Mouse (Mus musculus) limb, embryonic 10.5 days (tissue): ENCODE data around the gene Gm21976. TPM values are rescaled to one million over a fixed set of nuclear protein-coding genes. Genes with fewer than 3 reads are reported as not detected.

Experiments
- DNase-seq: peaks from one replicate; pipeline ENCODE4 v3.0.0-alpha.2; 2017; ENCODE audit warnings: low spot score
- H3K27ac ChIP-seq: fragments of 300-500 bp; sonication (generic); 2 replicates; pipeline ENCODE4 v1.5.1; 2016; ENCODE audit warnings: mild to moderate bottlenecking
- H3K27me3 ChIP-seq: fragments of 300-500 bp; sonication (generic); 2 replicates; pipeline ENCODE4 v1.6.1; 2016; ENCODE audit warnings: low read depth, mild to moderate bottlenecking; ENCODE audit not compliant: poor library complexity, severe bottlenecking
- H3K36me3 ChIP-seq: fragments of 300-500 bp; sonication (generic); 2 replicates; pipeline ENCODE4 v1.6.1; 2016; ENCODE audit warnings: mild to moderate bottlenecking, moderate library complexity
- H3K4me1 ChIP-seq: fragments of 300-500 bp; sonication (generic); 2 replicates; pipeline ENCODE4 v1.6.1; 2016
- H3K4me3 ChIP-seq: fragments of 300-500 bp; sonication (generic); 2 replicates; pipeline ENCODE4 v1.5.1; 2016; ENCODE audit warnings: mild to moderate bottlenecking, moderate library complexity
- H3K9me3 ChIP-seq: fragments of 300-500 bp; sonication (generic); replicated peaks from 2 replicates; pipeline ENCODE4 v1.6.1; 2016; ENCODE audit warnings: mild to moderate bottlenecking
- WGBS: fragments of 180-500 bp; shearing (Covaris S2); methylation state at CpG from one replicate; pipeline ENCODE4 v1.1.7; 2016; 5-methylcytosine and 5-hydroxymethylcytosine counted together
- polyA plus RNA-seq: library from polyadenylated mRNA; unstranded; fragments of >200 nt; fragmentation: Nextera tagmentation; extraction: Ambion mirVana; gene quantifications from 2 replicates; pipeline ENCODE4 v1.2.1, GENCODE M21; 2016

Gm21976 gene
- polyA plus RNA-seq, 1 experiment from 2014 or later, result not detected

DNA sequence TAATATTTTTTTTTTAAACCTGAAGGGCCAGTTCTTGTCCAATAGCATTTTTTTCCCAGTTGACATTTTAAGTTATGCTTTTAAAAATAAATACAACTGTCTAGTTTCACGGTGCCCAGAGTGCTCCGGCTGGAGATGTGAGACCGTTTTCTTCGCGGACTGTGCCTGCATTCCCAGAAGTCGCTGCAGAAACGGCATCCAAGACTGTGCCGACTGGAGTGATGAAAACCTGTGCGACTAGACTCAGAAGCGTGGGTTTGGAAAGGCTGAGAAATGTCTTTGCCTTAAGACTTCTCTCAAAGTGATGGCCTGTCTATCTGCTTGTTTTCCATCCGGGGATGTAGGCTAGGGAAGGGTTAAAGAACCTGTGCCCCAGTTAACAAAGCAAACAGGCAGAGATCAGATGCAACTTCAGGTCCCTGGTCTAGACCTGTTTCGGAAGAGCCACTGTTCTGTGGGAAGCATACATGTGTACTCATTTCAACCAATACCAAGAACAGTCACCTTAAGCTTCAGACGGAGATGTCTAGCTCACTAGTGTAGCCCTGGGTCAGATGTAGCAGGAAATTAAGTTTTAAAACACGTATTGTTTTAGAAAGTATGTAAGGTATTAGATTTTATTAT lies 27.3 kb downstream of the Gm21976 start:
- no peak for DNase-seq
- Histone ChIP-seq H3K9me3 (no peaks in the 10 kb centered on the region), H3K27me3 (no peaks in the 10 kb centered on the region), H3K36me3 (peaks cover 46% of the 10 kb centered on the region), H3K4me3 (no peak overlapping the region), H3K27ac (no peak overlapping the region), H3K4me1 (no peaks in the 10 kb centered on the region)
- WGBS, result 63% methylated on average over 14 of the region's 14 CpGs

- Histone ChIP-seq H3K4me3 (no peak overlapping the region), H3K27ac (no peak overlapping the region), H3K9me3 (no peaks in the 10 kb centered on the region), H3K4me1 (no peaks in the 10 kb centered on the region), H3K36me3 (peaks cover 57% of the 10 kb centered on the region), H3K27me3 (no peaks in the 10 kb centered on the region)
- 88% methylated on average over 5 of the region's 5 CpGs for WGBS
- DNase-seq, result no peak
Measured at GRCm38 (mm10) chr13:98308004-98308403, 28.3 kb downstream of the Gm21976 start.

- Histone ChIP-seq H3K36me3 (peaks cover 64% of the 10 kb centered on the region), H3K9me3 (no peaks in the 10 kb centered on the region), H3K27ac (no peak overlapping the region), H3K4me1 (no peaks in the 10 kb centered on the region), H3K27me3 (no peaks in the 10 kb centered on the region), H3K4me3 (no peak overlapping the region)
- 81% methylated on average over 4 of the region's 4 CpGs for WGBS
- DNase-seq, result no peak
Measured at GRCm38 (mm10) chr13:98308724-98309123, 29.0 kb downstream of the Gm21976 start.

DNA sequence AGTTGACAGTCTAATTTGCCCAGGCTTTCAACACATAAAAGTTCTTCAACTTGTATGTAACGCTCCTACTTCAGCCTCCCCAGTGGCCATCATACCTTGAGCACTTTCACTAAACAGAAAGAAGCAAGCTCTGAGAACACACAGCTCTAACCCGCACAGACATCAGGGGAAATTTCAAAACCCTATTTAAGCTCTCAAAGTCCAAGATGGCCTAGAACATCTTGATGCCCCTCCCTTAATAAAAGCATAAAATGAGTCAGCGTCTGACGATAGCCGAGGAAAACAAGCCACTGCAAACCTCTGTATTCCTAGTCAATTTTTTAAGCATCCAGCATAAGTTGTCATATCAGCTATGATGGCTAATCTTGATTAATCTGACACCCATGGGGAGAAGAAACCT lies 31.9 kb downstream of the Gm21976 start:
- Histone ChIP-seq H3K4me3 (no peak overlapping the region), H3K36me3 (peaks cover 80% of the 10 kb centered on the region), H3K4me1 (peaks cover 12% of the 10 kb centered on the region), H3K27ac (no peak overlapping the region), H3K9me3 (no peaks in the 10 kb centered on the region), H3K27me3 (no peaks in the 10 kb centered on the region)
- 95% methylated on average over 5 of the region's 5 CpGs for WGBS
- DNase-seq, result no peak

DNA sequence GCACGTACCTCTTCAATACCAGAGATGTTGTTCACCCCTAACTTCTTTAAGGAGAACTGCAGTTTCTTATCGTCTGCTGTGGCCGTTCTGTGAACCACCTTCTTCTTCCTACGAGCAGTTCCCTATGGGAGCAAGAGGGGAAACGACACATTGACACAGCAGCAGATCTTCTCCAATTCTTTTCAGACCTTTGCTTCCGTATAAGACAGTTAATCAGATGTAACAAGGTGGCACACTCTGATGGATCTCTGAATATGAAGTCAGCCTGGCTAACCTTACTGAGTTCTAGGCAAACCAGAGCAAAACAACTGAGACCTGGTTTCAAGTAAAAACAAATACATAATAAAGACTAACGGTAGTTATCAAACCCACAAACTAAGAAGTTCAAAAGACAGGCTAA lies 33.9 kb downstream of the Gm21976 start:
- DNase-seq, result no peak
- Histone ChIP-seq H3K9me3 (no peaks in the 10 kb centered on the region), H3K27me3 (no peaks in the 10 kb centered on the region), H3K36me3 (peaks cover 65% of the 10 kb centered on the region), H3K4me1 (peaks cover 18% of the 10 kb centered on the region), H3K27ac (no peak overlapping the region), H3K4me3 (no peak overlapping the region)
- 88% methylated on average over 7 of the region's 7 CpGs for WGBS

DNA sequence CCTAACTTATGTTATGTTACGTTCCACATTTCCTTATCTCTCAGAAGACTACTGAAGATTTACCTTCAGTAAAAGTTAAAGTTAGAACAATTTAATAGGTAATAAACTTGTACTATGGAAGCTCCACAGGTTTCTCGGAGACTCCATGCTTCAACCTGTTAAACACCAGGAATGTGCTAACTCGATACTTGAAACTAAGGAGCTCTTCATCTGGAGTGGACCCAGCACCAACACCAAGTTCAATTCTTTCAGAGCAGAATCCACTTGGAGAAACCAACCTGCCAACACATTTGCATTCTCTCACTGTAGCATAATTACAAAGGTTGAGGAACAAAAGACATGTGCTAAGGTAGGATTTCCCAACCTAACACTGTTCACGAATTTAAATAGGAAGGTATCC lies 35.4 kb downstream of the Gm21976 start:
- H3K9me3 ChIP-seq, result no peaks in the 10 kb centered on the region
- peaks cover 18% of the 10 kb centered on the region for H3K4me1 ChIP-seq
- peak overlapping the region; percentile 100 for H3K4me3 ChIP-seq
- H3K27me3 ChIP-seq, result no peaks in the 10 kb centered on the region
- DNase-seq, result no peak
- 84% methylated on average over 4 of the region's 4 CpGs for WGBS
- peaks cover 52% of the 10 kb centered on the region for H3K36me3 ChIP-seq
- H3K27ac ChIP-seq, result no peak overlapping the region

DNA sequence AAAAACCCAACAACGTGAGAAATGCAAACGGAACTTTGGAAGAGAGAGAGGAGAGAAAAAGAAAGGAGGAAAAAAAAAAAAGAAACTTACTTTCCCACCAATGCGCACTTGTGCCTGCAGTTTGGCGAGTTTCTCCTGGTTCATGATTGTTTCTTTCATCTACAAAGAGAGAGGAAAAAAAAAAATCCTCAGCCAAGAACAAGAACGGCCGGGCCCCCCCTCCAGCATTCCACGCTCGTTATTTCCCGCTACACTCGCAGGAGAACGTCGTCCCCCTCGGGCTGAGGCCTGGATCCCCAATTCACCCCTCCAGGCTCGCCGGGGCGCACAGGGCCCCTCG lies 36.4 kb downstream of the Gm21976 start:
- peaks cover 42% of the 10 kb centered on the region for H3K36me3 ChIP-seq
- no peaks in the 10 kb centered on the region for H3K27me3 ChIP-seq
- peak overlapping the region; percentile 98 for H3K27ac ChIP-seq
- peaks cover 18% of the 10 kb centered on the region for H3K4me1 ChIP-seq
- H3K9me3 ChIP-seq, result no peaks in the 10 kb centered on the region
- H3K4me3 ChIP-seq, result peak overlapping the region; percentile 100
- under 1% methylated on average over 17 of the region's 17 CpGs for WGBS
- no peak for DNase-seq

- peaks cover 18% of the 10 kb centered on the region for H3K4me1 ChIP-seq
- no peaks in the 10 kb centered on the region for H3K27me3 ChIP-seq
- H3K27ac ChIP-seq, result peak within 1 kb of the TSS; percentile 98
- WGBS, result under 1% methylated on average over 90 of the region's 90 CpGs
- no peaks in the 10 kb centered on the region for H3K9me3 ChIP-seq
- peak; percentile 98 for DNase-seq
- peaks cover 36% of the 10 kb centered on the region for H3K36me3 ChIP-seq
- H3K4me3 ChIP-seq, result peak within 1 kb of the TSS; percentile 100
Measured at GRCm38 (mm10) chr13:98316480-98317245, 37.0 kb downstream of the Gm21976 start, which contains the start of gene Btf3. Gene Btf3, minus strand, starts transcription at chr13:98317006.

- WGBS, result 6% methylated on average over 16 of the region's 16 CpGs
- H3K27me3 ChIP-seq, result no peaks in the 10 kb centered on the region
- DNase-seq, result no peak
- H3K4me1 ChIP-seq, result peaks cover 18% of the 10 kb centered on the region
- peak overlapping the region; percentile 100 for H3K4me3 ChIP-seq
- H3K36me3 ChIP-seq, result peaks cover 30% of the 10 kb centered on the region
- no peaks in the 10 kb centered on the region for H3K9me3 ChIP-seq
- peak overlapping the region; percentile 98 for H3K27ac ChIP-seq
Measured at GRCm38 (mm10) chr13:98317246-98317677, 37.6 kb downstream of the Gm21976 start.

DNA sequence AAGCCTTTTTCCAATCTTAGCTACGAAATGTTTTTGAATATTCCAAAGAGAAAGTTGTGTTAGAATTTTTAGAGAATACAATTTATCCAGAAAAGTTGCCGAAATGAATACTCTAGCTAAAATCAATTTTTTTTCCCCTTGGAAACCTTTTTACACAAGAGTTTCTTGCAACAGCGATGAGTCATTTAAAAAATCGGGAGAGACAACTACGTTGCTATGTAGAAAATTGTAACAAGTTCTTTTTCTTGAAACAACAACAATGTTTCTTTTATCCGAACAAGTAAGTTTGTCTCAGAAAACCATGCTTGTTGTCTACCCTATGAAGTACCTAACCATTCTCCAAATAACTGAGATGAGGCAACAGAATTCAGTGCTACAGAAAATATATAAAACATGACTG lies 38.2 kb downstream of the Gm21976 start:
- Histone ChIP-seq H3K4me3 (peak overlapping the region; percentile 100; the same call in 1 of the 2 replicates), H3K27me3 (no peaks in the 10 kb centered on the region), H3K9me3 (no peaks in the 10 kb centered on the region), H3K36me3 (peaks cover 24% of the 10 kb centered on the region), H3K27ac (no peak overlapping the region), H3K4me1 (peaks cover 18% of the 10 kb centered on the region)
- no peak for DNase-seq
- 94% methylated on average over 6 of the region's 6 CpGs for WGBS

GRCm38 (mm10) chr13:98325034-98325433 lies 45.3 kb downstream of the Gm21976 start:
- no peak overlapping the region for H3K4me3 ChIP-seq
- DNase-seq, result no peak
- no peaks in the 10 kb centered on the region for H3K27me3 ChIP-seq
- WGBS, result 59% methylated on average over 11 of the region's 11 CpGs
- no peak overlapping the region for H3K27ac ChIP-seq
- peaks cover 7% of the 10 kb centered on the region for H3K4me1 ChIP-seq
- H3K9me3 ChIP-seq, result no peaks in the 10 kb centered on the region
- no peaks in the 10 kb centered on the region for H3K36me3 ChIP-seq

- H3K4me3 ChIP-seq, result no peak overlapping the region
- WGBS, result 53% methylated on average over 2 of the region's 2 CpGs
- H3K27ac ChIP-seq, result no peak overlapping the region
- H3K9me3 ChIP-seq, result no peaks in the 10 kb centered on the region
- no peaks in the 10 kb centered on the region for H3K4me1 ChIP-seq
- no peaks in the 10 kb centered on the region for H3K27me3 ChIP-seq
- peak; percentile 40 for DNase-seq
- no peaks in the 10 kb centered on the region for H3K36me3 ChIP-seq
Measured at GRCm38 (mm10) chr13:98332106-98332505, 52.4 kb downstream of the Gm21976 start.

GRCm38 (mm10) chr13:98336205-98336604 lies 56.5 kb downstream of the Gm21976 start:
- H3K36me3 ChIP-seq, result no peaks in the 10 kb centered on the region
- 92% methylated on average over 1 of the region's 1 CpGs for WGBS
- no peak for DNase-seq
- H3K4me1 ChIP-seq, result no peaks in the 10 kb centered on the region
- H3K27me3 ChIP-seq, result no peaks in the 10 kb centered on the region
- H3K9me3 ChIP-seq, result no peaks in the 10 kb centered on the region
- H3K27ac ChIP-seq, result no peak overlapping the region
- no peak overlapping the region for H3K4me3 ChIP-seq
